Mouse (Mus musculus): ENCODE measurements around the gene Cntnap2.

DNA sequence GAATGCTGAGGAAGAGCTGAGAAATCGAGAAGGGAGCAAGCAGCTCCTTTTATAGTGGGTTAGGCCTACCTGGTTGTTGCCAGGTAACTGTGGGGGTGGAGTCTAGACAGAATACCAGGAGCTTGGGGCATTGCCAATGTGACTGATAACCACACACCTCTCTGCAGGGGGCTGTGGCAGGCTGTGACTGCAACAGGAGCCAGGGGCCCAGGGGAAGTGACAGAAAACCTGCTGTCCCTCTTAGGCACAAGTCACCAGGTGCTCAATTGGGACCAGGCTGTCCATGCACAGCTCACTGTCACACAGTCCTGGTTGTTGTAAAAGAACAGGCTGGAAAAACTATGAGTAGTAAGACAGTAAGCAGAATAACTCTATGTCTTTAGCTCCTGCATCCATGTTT lies 329.9 kb downstream of the Cntnap2 start:
- TF ChIP-seq CTCF (conservative IDR thresholded peaks at IDR 0.05; ENCODE audit: low read length) (no peak), POU5F1 (IDR thresholded peaks at IDR 0.05; ENCODE audit: borderline replicate concordance, low read length) (no peak), NANOG (IDR thresholded peaks at IDR 0.05; ENCODE audit: borderline replicate concordance, low read length) (no peak)
